ENCODE assay signal across 12 mouse cellular contexts in genomic region chr13:43935284-43935683, GRCm38 (mm10).
A peak's percentile ranks its signal among the peaks of the same experiment; 100 is the strongest.
DNase-seq lines count a peak whose midpoint lies in the region; ATAC-seq and TF ChIP-seq lines count a peak whose summit lies in the region.
"Had no signal": no experiment of that assay in that cellular context is flagged by ENCODE, and none has a peak within 500 bp of the region (broad histone marks: within the 10 kb centered on the region; RNA-seq: fewer than 3 reads in every experiment).

No protein-coding gene starts in this region.

- no peak overlapping the region for H3K4me3 ChIP-seq in heart, embryonic 10.5 days
- no peak overlapping the region for H3K4me3 ChIP-seq in midbrain, postnatal 0 days (ENCODE audit: low read depth, low read length)
- H3K4me3 ChIP-seq: forebrain, embryonic 12.5 days; heart, adult 2 months had no signal

- WGBS in heart, embryonic 10.5 days, result 84% methylated on average over 6 of the region's 6 CpGs
- whole genome bisulfite sequencing in midbrain, postnatal 0 days, result 90% methylated on average over 6 of the region's 6 CpGs

- H3K27ac ChIP-seq in heart, embryonic 10.5 days, result no peak overlapping the region
- H3K27ac ChIP-seq in midbrain, postnatal 0 days (ENCODE audit: low read depth, low read length), result no peak overlapping the region
- H3K27ac ChIP-seq: forebrain, embryonic 12.5 days; heart, adult 2 months had no signal

- no peak overlapping the region for H3K4me2 ChIP-seq in midbrain, postnatal 0 days (ENCODE audit: low read depth, low read length, poor library complexity, severe bottlenecking)
- H3K4me2 ChIP-seq: forebrain, embryonic 12.5 days had no signal

- no peaks in the 10 kb centered on the region for H3K9me3 ChIP-seq in heart, embryonic 10.5 days
- H3K9me3 ChIP-seq in midbrain, postnatal 0 days (ENCODE audit: low read length), result no peaks in the 10 kb centered on the region

- H3K9ac ChIP-seq in midbrain, postnatal 0 days (replicated peaks; ENCODE audit: low read length, poor library complexity, severe bottlenecking), result no peak overlapping the region
- H3K9ac ChIP-seq: forebrain, embryonic 12.5 days had no signal

- peaks cover 8% of the 10 kb centered on the region for H3K4me1 ChIP-seq in heart, embryonic 10.5 days
- no peaks in the 10 kb centered on the region; the same call in 1 of the 2 replicates for H3K4me1 ChIP-seq in midbrain, postnatal 0 days (ENCODE audit: insufficient read depth, low read length)

- no peak for TF ChIP-seq CTCF in midbrain, postnatal 0 days (IDR thresholded peaks at IDR 0.05)

- ATAC-seq in midbrain, postnatal 0 days (ENCODE audit: low FRiP score), result no peak
- ATAC-seq in megakaryocyte, adult 5-6 weeks (ENCODE audit: poor library complexity, severe bottlenecking), result no peak
- ATAC-seq: inflammation-experienced regulatory T-cells, adult 6 months; midbrain, embryonic 16.5 days had no signal

- DNase-seq in heart, adult 11 months, result peak; percentile 96
- no peak for DNase-seq in heart, embryonic 10.5 days (ENCODE audit: low spot score)
- DNase-seq in 3T3-L1 (ENCODE audit: low read depth, low spot score), result peak; percentile 82
- peak; percentile 54 for DNase-seq in brain, adult 2 months (ENCODE audit: low read depth, low spot score)
- DNase-seq in kidney, postnatal 10 days, result peak; percentile 81
- DNase-seq in cerebellum, postnatal 10 days, result no peak
- no peak for DNase-seq in midbrain, postnatal 0 days (ENCODE audit: low spot score)

- H3K27me3 ChIP-seq in heart, embryonic 10.5 days (ENCODE audit: insufficient read depth, poor library complexity, severe bottlenecking), result no peaks in the 10 kb centered on the region
- no peaks in the 10 kb centered on the region for H3K27me3 ChIP-seq in midbrain, postnatal 0 days (ENCODE audit: insufficient read depth, low read length)

- H3K36me3 ChIP-seq in heart, embryonic 10.5 days, result no peaks in the 10 kb centered on the region
- H3K36me3 ChIP-seq in midbrain, postnatal 0 days (ENCODE audit: insufficient read depth, low read length), result no peaks in the 10 kb centered on the region
- H3K36me3 ChIP-seq: forebrain, embryonic 12.5 days had no signal

Comparison
In these comparisons a context has a peak if more than half of its experiments do, and no peak if none do; other contexts are left out.
1. DNase-seq: peak in heart, adult 11 months (single experiment), 3T3-L1 (single experiment), brain, adult 2 months (single experiment) and kidney, postnatal 10 days (single experiment); none in heart, embryonic 10.5 days (single experiment), cerebellum, postnatal 10 days (0 of 2) and midbrain, postnatal 0 days (single experiment).